Mouse (Mus musculus) myocyte (in vitro differentiated cells): ENCODE measurements around the gene Tchp. TPM values are rescaled to one million over a fixed set of nuclear protein-coding genes. Genes with fewer than 3 reads are reported as not detected.

Source experiments
- H3K27me3 ChIP-seq: one replicate; pipeline ENCODE4 v1.6.1; 2011; ENCODE audit not compliant: control insufficient read depth, insufficient read depth, insufficient read length
- H3K36me3 ChIP-seq: one replicate; pipeline ENCODE4 v1.6.1; 2011; ENCODE audit not compliant: control insufficient read depth, insufficient read depth
- H3K4me2 ChIP-seq: one replicate; pipeline ENCODE4 v1.6.1; 2011; ENCODE audit warnings: low read depth, control low read depth
- H3K4me3 ChIP-seq: one replicate; pipeline ENCODE4 v1.5.1; 2011; ENCODE audit warnings: mild to moderate bottlenecking, control low read depth, moderate library complexity
- H3K79me2 ChIP-seq: one replicate; pipeline ENCODE4 v1.6.1; 2011; ENCODE audit not compliant: control insufficient read depth, insufficient read depth
- H3ac ChIP-seq: one replicate; pipeline ENCODE4 v1.6.1; 2011; ENCODE audit not compliant: control insufficient read depth, insufficient read length
- CEBPB ChIP-seq: IDR thresholded peaks from 2 replicates; pipeline ENCODE4 v1.6.1; 2011; ENCODE audit warnings: mild to moderate bottlenecking, moderate library complexity; ENCODE audit not compliant: poor library complexity, insufficient read depth, severe bottlenecking
- E2F4 ChIP-seq: IDR thresholded peaks from one replicate; pipeline ENCODE4 v1.6.1; 2011; ENCODE audit warnings: mild to moderate bottlenecking, control low read depth, moderate library complexity; ENCODE audit not compliant: insufficient read depth
- MAX ChIP-seq: IDR thresholded peaks from one replicate; pipeline ENCODE4 v1.6.1; 2011; ENCODE audit warnings: low read depth, mild to moderate bottlenecking, control low read depth
- MYOD1 ChIP-seq, 3 experiments: IDR thresholded peaks; one replicate each; pipeline ENCODE4 v1.6.1; 2011; ENCODE audit warnings: control low read depth in 2 of 3, low read depth in 2 of 3, mild to moderate bottlenecking in 2 of 3, moderate library complexity in 1 of 3; ENCODE audit not compliant: insufficient read length in 2 of 3, control insufficient read depth in 1 of 3
- MYOG ChIP-seq, 3 experiments: IDR thresholded peaks; one replicate each; pipeline ENCODE4 v1.6.1; 2011; ENCODE audit warnings: control low read depth in 2 of 3, low read depth in 2 of 3, mild to moderate bottlenecking in 2 of 3; ENCODE audit not compliant: insufficient read length in 2 of 3, control insufficient read depth in 1 of 3, insufficient read depth in 1 of 3
- POLR2A ChIP-seq: IDR thresholded peaks from one replicate; pipeline ENCODE4 v1.6.1; 2011; ENCODE audit warnings: low read depth, mild to moderate bottlenecking, control low read depth, moderate library complexity; ENCODE audit not compliant: insufficient read length
- POLR2AphosphoS2 ChIP-seq: IDR thresholded peaks from one replicate; pipeline ENCODE4 v1.6.1; 2011; ENCODE audit warnings: low read depth, control low read depth; ENCODE audit not compliant: insufficient read length
- REST ChIP-seq: IDR thresholded peaks from one replicate; pipeline ENCODE4 v1.6.1; 2011; ENCODE audit warnings: mild to moderate bottlenecking, control low read depth, moderate library complexity; ENCODE audit not compliant: insufficient read depth, insufficient read length
- SRF ChIP-seq: IDR thresholded peaks from one replicate; pipeline ENCODE4 v1.6.1; 2011; ENCODE audit warnings: low read depth; ENCODE audit not compliant: control insufficient read depth, insufficient read length
- TCF12 ChIP-seq: IDR thresholded peaks from one replicate; pipeline ENCODE4 v1.6.1; 2011; ENCODE audit warnings: mild to moderate bottlenecking, control low read depth; ENCODE audit not compliant: poor library complexity, insufficient read depth, severe bottlenecking
- TCF3 ChIP-seq: IDR thresholded peaks from one replicate; pipeline ENCODE4 v1.6.1; 2011; ENCODE audit warnings: low read depth, control low read depth; ENCODE audit not compliant: insufficient read length
- USF1 ChIP-seq: IDR thresholded peaks from one replicate; pipeline ENCODE4 v1.6.1; 2011; ENCODE audit warnings: low read depth, mild to moderate bottlenecking, control low read depth, moderate library complexity
- polyA plus RNA-seq: library from polyadenylated mRNA; unstranded; fragments of >200 nt; fragmentation: generic; extraction: Trizol; gene quantifications from one replicate; pipeline ENCODE4 v1.2.1, GENCODE M21; 2012; ENCODE audit warnings: missing spikeins

Tchp gene
- polyA plus RNA-seq = 9.3 TPM

- TF ChIP-seq POLR2A (peak; percentile 79), POLR2AphosphoS2 (peak; percentile 56), USF1 (no peak)
- Histone ChIP-seq H3K4me3 (peak within 1 kb of the TSS; percentile 56), H3ac (peak within 1 kb of the TSS; percentile 89), H3K4me2 (peak within 1 kb of the TSS; percentile 88), H3K79me2 (no peaks in the 10 kb centered on the region), H3K36me3 (peaks cover 3% of the 10 kb centered on the region), H3K27me3 (no peaks in the 10 kb centered on the region)
Observed at GRCm38 (mm10) chr5:114707265-114708068, at the start of gene Tchp. TSS of gene Tchp (plus strand) at chr5:114707760.

- H3K27me3 ChIP-seq = peaks cover 14% of the 10 kb centered on the region
- H3K36me3 ChIP-seq = no peaks in the 10 kb centered on the region
- TF ChIP-seq TCF12 (no peak), MAX (no peak), POLR2A (no peak), CEBPB (no peak), POLR2AphosphoS2 (no peak)
- H3K4me3 ChIP-seq = no peak within 1 kb of the TSS
- no peak within 1 kb of the TSS for H3ac ChIP-seq
- H3K4me2 ChIP-seq = no peak within 1 kb of the TSS
- no peaks in the 10 kb centered on the region for H3K79me2 ChIP-seq
Observed at GRCm38 (mm10) chr5:114658255-114658654, 49.3 kb upstream of the Tchp start, which contains the start of gene Trpv4. TSS of gene Trpv4 (minus strand) at chr5:114658421.

GRCm38 (mm10) chr5:114661029-114661428, 46.5 kb upstream of the Tchp start:
- Histone ChIP-seq H3K36me3 (no peaks in the 10 kb centered on the region), H3K27me3 (peaks cover 14% of the 10 kb centered on the region)
- TF ChIP-seq REST = no peak
- no peak for TF ChIP-seq POLR2AphosphoS2
- TF ChIP-seq TCF3 = no peak
- no peak for TF ChIP-seq MYOG (IDR thresholded peaks at IDR 0.05; ENCODE audit: control insufficient read depth in 1 of 3, insufficient read depth in 1 of 3, insufficient read length in 2 of 3, low read depth in 2 of 3)
- no peak for TF ChIP-seq MYOD1 (IDR thresholded peaks at IDR 0.05; ENCODE audit: control insufficient read depth in 1 of 3, insufficient read length in 2 of 3, low read depth in 2 of 3)
- TF ChIP-seq USF1 = no peak
- TF ChIP-seq SRF = no peak
- TF ChIP-seq MAX = no peak

GRCm38 (mm10) chr5:114664139-114664538, 43.4 kb upstream of the Tchp start:
- Histone ChIP-seq H3K4me3 (no peak overlapping the region), H3K4me2 (no peak overlapping the region), H3K79me2 (no peaks in the 10 kb centered on the region), H3ac (no peak overlapping the region), H3K27me3 (no peaks in the 10 kb centered on the region), H3K36me3 (no peaks in the 10 kb centered on the region)
- no peak for TF ChIP-seq MYOG (IDR thresholded peaks at IDR 0.05; ENCODE audit: control insufficient read depth in 1 of 3, insufficient read depth in 1 of 3, insufficient read length in 2 of 3, low read depth in 2 of 3)
- TF ChIP-seq CEBPB = no peak
- TF ChIP-seq MYOD1 (IDR thresholded peaks at IDR 0.05; ENCODE audit: control insufficient read depth in 1 of 3, insufficient read length in 2 of 3, low read depth in 2 of 3) = no peak
- TF ChIP-seq POLR2A = no peak
- TF ChIP-seq POLR2AphosphoS2 = no peak
- no peak for TF ChIP-seq E2F4
- TF ChIP-seq SRF = no peak
- TF ChIP-seq TCF12 = no peak
- no peak for TF ChIP-seq MAX
- no peak for TF ChIP-seq REST
- no peak for TF ChIP-seq USF1
- TF ChIP-seq TCF3 = no peak

More at GRCm38 (mm10) chr5:114661029-114661428, 46.5 kb upstream of the Tchp start:
- H3K4me2 ChIP-seq = no peak overlapping the region
- no peak overlapping the region for H3K4me3 ChIP-seq
- H3K79me2 ChIP-seq = no peaks in the 10 kb centered on the region
- no peak overlapping the region for H3ac ChIP-seq

- Histone ChIP-seq H3K36me3 (no peaks in the 10 kb centered on the region), H3K27me3 (no peaks in the 10 kb centered on the region), H3K79me2 (no peaks in the 10 kb centered on the region), H3K4me3 (no peak overlapping the region), H3K4me2 (no peak overlapping the region), H3ac (no peak overlapping the region)
- TF ChIP-seq POLR2A (no peak), MYOD1 (IDR thresholded peaks at IDR 0.05; ENCODE audit: control insufficient read depth in 1 of 3, insufficient read length in 2 of 3, low read depth in 2 of 3) (peak in 1 of 3 experiments; percentile 81), CEBPB (no peak), SRF (no peak), E2F4 (no peak), MYOG (IDR thresholded peaks at IDR 0.05; ENCODE audit: control insufficient read depth in 1 of 3, insufficient read depth in 1 of 3, insufficient read length in 2 of 3, low read depth in 2 of 3) (peak in 2 of 3 experiments; percentile 25 to 83), REST (no peak)
Observed at GRCm38 (mm10) chr5:114664750-114665149, 42.8 kb upstream of the Tchp start.
